Mouse (Mus musculus): Measurements from ENCODE around the gene Olfr937. TPM values are rescaled to one million over a fixed set of nuclear protein-coding genes. Genes with fewer than 3 reads are reported as not detected.

Olfr937 gene
- not detected in 2 replicates for polyA plus RNA-seq (2016; fragmentation: Nextera tagmentation; extraction: Ambion mirVana)

DNA sequence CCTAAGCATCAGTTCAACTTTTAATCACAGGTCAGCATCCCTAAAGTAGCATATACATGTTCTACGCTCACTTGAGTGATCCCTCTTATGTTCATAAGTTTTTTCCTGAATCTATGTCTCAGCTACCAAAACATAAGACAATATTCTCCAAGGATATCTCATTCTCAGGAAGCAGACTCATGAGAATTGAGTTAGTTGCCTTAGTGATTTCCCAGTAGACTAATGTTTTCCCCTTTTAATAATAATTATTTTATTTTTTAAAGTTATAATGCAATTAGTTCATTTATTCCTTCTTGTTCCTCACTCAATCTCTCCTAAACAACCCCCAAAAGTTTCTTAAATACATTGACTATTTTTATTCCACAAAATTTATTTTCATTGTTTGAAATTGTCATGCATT lies at the start of gene Olfr937:
Olfr937 (minus strand) TSS at position 101 of the 400 bp plus-strand sequence.
- no peaks in the 10 kb centered on the region for H3K27me3 ChIP-seq
- no peaks in the 10 kb centered on the region for H3K36me3 ChIP-seq
- 86% methylated on average over 1 of the region's 1 CpGs for WGBS
- H3K9ac ChIP-seq (replicated peaks) = no peak within 1 kb of the TSS
- no peaks in the 10 kb centered on the region for H3K9me3 ChIP-seq
- ATAC-seq (ENCODE audit: low FRiP score, low read depth) = no peak
- no peak within 1 kb of the TSS for H3K4me3 ChIP-seq
- H3K4me2 ChIP-seq (replicated peaks) = no peak within 1 kb of the TSS
- H3K4me1 ChIP-seq = no peaks in the 10 kb centered on the region
- H3K27ac ChIP-seq (replicated peaks) = no peak within 1 kb of the TSS

DNA sequence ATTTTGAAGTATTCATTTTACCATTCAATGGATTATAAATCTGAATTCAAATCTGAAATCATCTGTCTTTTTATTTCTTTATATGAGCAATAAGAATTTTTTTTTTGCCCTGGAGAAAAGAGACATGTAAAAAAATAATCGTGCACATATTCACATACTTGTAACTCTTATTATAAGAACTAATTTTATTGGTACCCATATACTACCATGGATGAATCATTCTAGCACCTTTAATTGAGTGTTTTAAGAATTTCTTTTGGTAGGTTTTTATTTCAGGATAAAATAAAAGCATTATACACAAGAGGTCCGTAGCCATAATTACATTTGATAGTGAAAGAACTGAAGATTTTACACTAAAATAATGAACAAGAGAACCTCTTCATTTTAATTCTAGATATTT lies 14.0 kb upstream of the Olfr937 start, which contains the start of gene Olfr938:
Olfr938 (minus strand) TSS at position 101 of the 400 bp plus-strand sequence.
- 81% methylated on average over 2 of the region's 2 CpGs for WGBS
- Histone ChIP-seq H3K4me1 (no peaks in the 10 kb centered on the region), H3K27ac (replicated peaks) (no peak within 1 kb of the TSS), H3K4me3 (no peak within 1 kb of the TSS), H3K4me2 (replicated peaks) (no peak within 1 kb of the TSS), H3K9me3 (no peaks in the 10 kb centered on the region), H3K9ac (replicated peaks) (no peak within 1 kb of the TSS), H3K27me3 (no peaks in the 10 kb centered on the region), H3K36me3 (no peaks in the 10 kb centered on the region)
- ATAC-seq (ENCODE audit: low FRiP score, low read depth) = no peak

DNA sequence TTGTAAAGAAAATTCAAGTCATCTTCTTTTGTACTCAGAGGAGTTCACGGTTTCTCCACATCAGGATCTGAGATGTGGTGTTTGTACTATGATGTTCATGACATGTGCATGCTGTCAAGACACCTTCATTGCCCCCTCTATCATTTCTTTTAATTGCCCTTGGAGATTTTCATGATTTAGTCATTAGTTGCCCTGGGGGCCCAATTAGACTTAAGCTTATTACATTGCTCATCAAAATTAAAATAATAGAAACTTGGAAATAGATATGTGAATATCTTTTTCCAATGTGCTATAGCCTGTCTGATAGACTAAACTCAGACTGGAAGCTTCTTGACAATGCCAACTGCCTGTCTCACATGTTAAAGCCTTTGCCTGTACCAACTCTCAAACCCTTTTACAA lies 41.5 kb downstream of the Olfr937 start, which contains the start of gene Olfr146:
Olfr146 (minus strand) TSS at position 101 of the 400 bp plus-strand sequence.
- WGBS = 92% methylated on average over 1 of the region's 1 CpGs
- H3K4me3 ChIP-seq = no peak within 1 kb of the TSS
- no peak for ATAC-seq (ENCODE audit: low FRiP score, low read depth)
- H3K36me3 ChIP-seq = no peaks in the 10 kb centered on the region
- no peaks in the 10 kb centered on the region for H3K4me1 ChIP-seq
- no peaks in the 10 kb centered on the region for H3K27me3 ChIP-seq
- no peaks in the 10 kb centered on the region for H3K9me3 ChIP-seq
- H3K27ac ChIP-seq (replicated peaks) = no peak within 1 kb of the TSS
- no peak within 1 kb of the TSS for H3K4me2 ChIP-seq (replicated peaks)
- H3K9ac ChIP-seq (replicated peaks) = no peak within 1 kb of the TSS

Small RNA genes lying within 50 kb of the gene (microRNA-seq; reads per million reads assigned to microRNA genes)
- gene Gm25032 (not detected), gene Gm25529 (not detected)

Other genes with a start within 250 kb of the Olfr937 start
- not detected in 2 replicates for gene Olfr923, start 238.4 kb downstream of the Olfr937 start, polyA plus RNA-seq (2016; fragmentation: Nextera tagmentation; extraction: Ambion mirVana)
- gene Olfr924, start 220.5 kb downstream of the Olfr937 start, polyA plus RNA-seq (2016; fragmentation: Nextera tagmentation; extraction: Ambion mirVana) = not detected in 2 replicates
- gene Olfr26, start 209.9 kb downstream of the Olfr937 start, polyA plus RNA-seq (2016; fragmentation: Nextera tagmentation; extraction: Ambion mirVana) = not detected in 2 replicates
- not detected in 2 replicates for gene Olfr926, start 187.8 kb downstream of the Olfr937 start, polyA plus RNA-seq (2016; fragmentation: Nextera tagmentation; extraction: Ambion mirVana)
- not detected in 2 replicates for gene Olfr930, start 135.1 kb downstream of the Olfr937 start, polyA plus RNA-seq (2016; fragmentation: Nextera tagmentation; extraction: Ambion mirVana)
- not detected in 2 replicates for gene Olfr933, start 92.6 kb downstream of the Olfr937 start, polyA plus RNA-seq (2016; fragmentation: Nextera tagmentation; extraction: Ambion mirVana)
- not detected in 2 replicates for gene Olfr934, start 76.6 kb downstream of the Olfr937 start, polyA plus RNA-seq (2016; fragmentation: Nextera tagmentation; extraction: Ambion mirVana)
- gene Olfr935, start 65.3 kb downstream of the Olfr937 start, polyA plus RNA-seq (2016; fragmentation: Nextera tagmentation; extraction: Ambion mirVana) = not detected in 2 replicates
- not detected in 2 replicates for gene Olfr146, start 41.6 kb downstream of the Olfr937 start, polyA plus RNA-seq (2016; fragmentation: Nextera tagmentation; extraction: Ambion mirVana)
- gene Olfr938, start 13.9 kb upstream of the Olfr937 start, polyA plus RNA-seq (2016; fragmentation: Nextera tagmentation; extraction: Ambion mirVana) = not detected in 2 replicates
- not detected in 2 replicates for gene Olfr27, start 63.2 kb upstream of the Olfr937 start, polyA plus RNA-seq (2016; fragmentation: Nextera tagmentation; extraction: Ambion mirVana)
- not detected in 2 replicates for gene Olfr943, start 101.4 kb upstream of the Olfr937 start, polyA plus RNA-seq (2016; fragmentation: Nextera tagmentation; extraction: Ambion mirVana)
- gene Olfr944, start 137.0 kb upstream of the Olfr937 start, polyA plus RNA-seq (2016; fragmentation: Nextera tagmentation; extraction: Ambion mirVana) = not detected in 2 replicates
- gene Olfr1537, start 185.0 kb upstream of the Olfr937 start, polyA plus RNA-seq (2016; fragmentation: Nextera tagmentation; extraction: Ambion mirVana) = not detected in 2 replicates
- gene Olfr945, start 211.9 kb upstream of the Olfr937 start, polyA plus RNA-seq (2016; fragmentation: Nextera tagmentation; extraction: Ambion mirVana) = not detected in 2 replicates

Data from midbrain, embryonic 12.5 days (tissue).